Mouse (Mus musculus) embryonic facial prominence, embryonic 13.5 days (tissue): ENCODE results near the gene Ccdc116. TPM values are rescaled to one million over a fixed set of nuclear protein-coding genes. Genes with fewer than 3 reads are reported as not detected.

Source experiments
- ATAC-seq: fragments of 200-750 bp; cut with Nextera tagmentation; 2 replicates; pipeline ENCODE4 v1.8.0; 2017; ENCODE audit warnings: low read depth; ENCODE audit not compliant: insufficient number of reproducible peaks, insufficient read depth, low FRiP score, low TSS enrichment
- H3K27ac ChIP-seq: fragments of 300-500 bp; sonication (generic); 2 replicates; pipeline ENCODE4 v1.5.1; 2015; ENCODE audit warnings: moderate library complexity, mild to moderate bottlenecking, inconsistent platforms
- H3K27me3 ChIP-seq: fragments of 300-500 bp; sonication (generic); 2 replicates; pipeline ENCODE4 v1.6.1; 2015; ENCODE audit warnings: mild to moderate bottlenecking, inconsistent platforms
- H3K36me3 ChIP-seq: fragments of 300-500 bp; sonication (generic); 2 replicates; pipeline ENCODE4 v1.6.1; 2015; ENCODE audit warnings: mild to moderate bottlenecking, inconsistent platforms
- H3K4me1 ChIP-seq: fragments of 300-500 bp; sonication (generic); 2 replicates; pipeline ENCODE4 v1.6.1; 2015; ENCODE audit warnings: inconsistent platforms
- H3K4me2 ChIP-seq: fragments of 300-500 bp; sonication (generic); 2 replicates; pipeline ENCODE4 v1.6.1; 2015; ENCODE audit warnings: moderate library complexity, mild to moderate bottlenecking, inconsistent platforms
- H3K4me3 ChIP-seq: fragments of 300-500 bp; sonication (generic); 2 replicates; pipeline ENCODE4 v1.5.1; 2015; ENCODE audit warnings: mild to moderate bottlenecking, inconsistent platforms
- H3K9ac ChIP-seq: fragments of 300-500 bp; sonication (generic); 2 replicates; pipeline ENCODE4 v1.6.1; 2015; ENCODE audit warnings: mild to moderate bottlenecking, inconsistent platforms
- H3K9me3 ChIP-seq: fragments of 300-500 bp; sonication (generic); 2 replicates; pipeline ENCODE4 v1.6.1; 2016; ENCODE audit warnings: inconsistent platforms
- WGBS: fragments of 180-500 bp; shearing (Covaris S2); methylation state at CpG from one replicate; pipeline ENCODE4 v1.1.7; 2015; ENCODE audit warnings: mixed read lengths; 5-methylcytosine and 5-hydroxymethylcytosine counted together
- microRNA counts: library from miRNA; unstranded; fragments of <30 nt; microRNA quantifications from one replicate; lab custom pipeline; 2016
- microRNA-seq: library from miRNA; unstranded; fragments of <30 nt; microRNA quantifications from one replicate; pipeline ENCODE4, GENCODE M21; 2016
- polyA plus RNA-seq: library from polyadenylated mRNA; unstranded; fragments of >200 nt; fragmentation: Nextera tagmentation; extraction: Ambion mirVana; gene quantifications from 2 replicates; pipeline ENCODE4 v1.2.1, GENCODE M21; 2015

The Ccdc116 gene
- polyA plus RNA-seq, 1 experiment from 2014 or later = 0.98 TPM

DNA sequence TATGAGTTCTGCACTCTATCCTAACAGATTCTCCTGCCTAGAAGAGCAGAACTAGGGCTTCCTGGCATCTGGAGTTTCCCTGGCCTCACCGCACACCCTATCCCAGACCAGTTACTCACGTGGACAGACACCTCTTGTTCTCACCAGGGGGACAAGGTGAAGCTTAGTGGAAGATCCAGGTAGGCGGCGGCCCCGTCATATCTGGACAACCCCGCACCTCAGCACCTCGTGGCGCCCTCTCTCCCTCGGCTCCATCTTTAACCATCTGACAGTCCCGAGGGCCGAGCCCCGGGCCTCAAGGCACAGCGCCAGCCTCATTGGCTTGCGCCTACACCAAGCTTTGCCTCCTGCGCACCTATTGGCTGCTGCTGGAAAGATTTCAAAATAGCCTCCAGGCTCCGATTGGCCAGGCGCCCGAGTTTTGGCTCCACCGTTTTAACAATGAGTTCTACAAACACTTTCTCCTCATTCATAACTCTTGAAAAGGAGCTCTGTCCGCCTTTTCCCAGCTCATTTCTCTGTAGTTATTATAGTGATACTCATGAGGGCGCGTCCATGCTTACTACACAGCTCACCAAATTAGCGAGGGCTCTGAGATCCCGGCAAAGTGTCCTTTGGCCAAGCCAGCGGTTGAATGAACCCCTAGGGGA lies 22.0 kb downstream of the Ccdc116 start, which contains the start of gene 2610318N02Rik:
2610318N02Rik (minus strand) TSS at position 297 of the 650 bp plus-strand sequence.
- no peaks in the 10 kb centered on the region for H3K9me3 ChIP-seq
- H3K4me2 ChIP-seq = peak within 1 kb of the TSS; percentile 78
- ATAC-seq = peak; percentile 81
- peak within 1 kb of the TSS; percentile 73 for H3K27ac ChIP-seq
- peaks cover 31% of the 10 kb centered on the region for H3K36me3 ChIP-seq
- 0% methylated on average over 25 of the region's 25 CpGs for WGBS
- H3K9ac ChIP-seq = peak within 1 kb of the TSS; percentile 78
- H3K4me1 ChIP-seq = peaks cover 39% of the 10 kb centered on the region
- no peaks in the 10 kb centered on the region for H3K27me3 ChIP-seq
- peak within 1 kb of the TSS; percentile 56 for H3K4me3 ChIP-seq

DNA sequence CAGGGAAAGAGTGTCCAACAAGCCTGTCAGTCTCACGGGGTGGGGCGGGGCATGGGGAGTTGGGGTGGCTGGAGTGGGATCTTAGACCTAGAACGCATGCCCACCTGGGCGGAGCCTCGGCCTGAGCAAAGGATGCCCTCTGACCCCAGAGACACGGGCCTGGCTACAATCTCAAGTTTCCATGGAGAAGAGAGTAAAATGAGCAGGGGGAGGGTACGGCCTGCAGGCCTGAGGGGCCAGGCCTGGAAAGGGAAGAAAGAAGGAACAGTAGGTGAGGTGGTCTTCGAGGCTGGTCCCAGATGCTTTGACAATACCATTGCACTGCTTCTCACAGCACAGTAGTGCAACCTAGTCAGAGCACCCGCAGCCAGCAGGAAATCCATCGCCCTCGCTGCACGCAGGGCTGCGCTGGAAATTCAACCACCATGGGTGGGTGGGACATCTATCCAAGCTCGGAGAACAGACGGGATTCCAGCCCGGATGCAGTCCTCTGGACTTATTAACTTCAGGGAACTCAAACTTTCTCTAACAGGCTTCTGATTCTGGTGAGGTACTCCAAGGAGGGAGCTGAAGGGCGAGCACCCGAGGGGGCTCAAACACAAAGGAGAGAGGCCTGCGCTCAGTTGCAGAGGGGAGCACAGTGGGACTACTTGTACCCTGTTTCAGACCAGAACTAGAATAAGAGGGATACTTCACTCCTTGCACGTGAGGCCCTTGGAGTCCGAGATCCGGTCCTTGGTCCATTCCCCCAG lies 22.7 kb downstream of the Ccdc116 start:
- WGBS = 3% methylated on average over 22 of the region's 22 CpGs
- Histone ChIP-seq H3K27ac (peak overlapping the region; percentile 68), H3K4me3 (peak overlapping the region; percentile 56), H3K4me1 (peaks cover 39% of the 10 kb centered on the region), H3K9me3 (no peaks in the 10 kb centered on the region), H3K9ac (peak overlapping the region; percentile 78), H3K4me2 (peak overlapping the region; percentile 78), H3K36me3 (peaks cover 37% of the 10 kb centered on the region), H3K27me3 (no peaks in the 10 kb centered on the region)
- ATAC-seq = peak; percentile 33; the same call in 1 of the 2 replicates

DNA sequence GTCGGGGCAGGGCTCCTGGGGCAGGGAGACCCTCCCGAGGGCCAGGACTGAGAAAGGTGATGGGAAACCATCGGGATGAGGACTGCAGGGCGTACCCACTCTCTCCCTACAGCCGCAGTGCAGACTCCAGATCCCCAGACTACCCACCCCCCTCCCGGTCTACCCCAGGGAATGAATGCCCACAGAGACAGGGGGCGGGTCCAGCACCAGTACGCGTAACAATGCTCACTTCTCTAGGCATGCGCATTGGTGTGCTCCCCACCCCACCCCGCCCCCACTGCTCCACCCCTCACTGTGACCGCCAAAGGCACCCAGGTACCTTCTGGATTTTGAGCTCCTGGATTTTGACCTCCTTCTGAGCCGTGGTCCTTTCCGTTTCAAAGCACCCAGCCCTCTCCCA lies 25.5 kb downstream of the Ccdc116 start:
- Histone ChIP-seq H3K36me3 (peaks cover 54% of the 10 kb centered on the region), H3K27ac (no peak overlapping the region), H3K4me3 (no peak overlapping the region), H3K4me2 (no peak overlapping the region), H3K27me3 (no peaks in the 10 kb centered on the region), H3K9ac (no peak overlapping the region), H3K4me1 (peaks cover 39% of the 10 kb centered on the region), H3K9me3 (no peaks in the 10 kb centered on the region)
- ATAC-seq = no peak
- WGBS = 61% methylated on average over 14 of the region's 14 CpGs

DNA sequence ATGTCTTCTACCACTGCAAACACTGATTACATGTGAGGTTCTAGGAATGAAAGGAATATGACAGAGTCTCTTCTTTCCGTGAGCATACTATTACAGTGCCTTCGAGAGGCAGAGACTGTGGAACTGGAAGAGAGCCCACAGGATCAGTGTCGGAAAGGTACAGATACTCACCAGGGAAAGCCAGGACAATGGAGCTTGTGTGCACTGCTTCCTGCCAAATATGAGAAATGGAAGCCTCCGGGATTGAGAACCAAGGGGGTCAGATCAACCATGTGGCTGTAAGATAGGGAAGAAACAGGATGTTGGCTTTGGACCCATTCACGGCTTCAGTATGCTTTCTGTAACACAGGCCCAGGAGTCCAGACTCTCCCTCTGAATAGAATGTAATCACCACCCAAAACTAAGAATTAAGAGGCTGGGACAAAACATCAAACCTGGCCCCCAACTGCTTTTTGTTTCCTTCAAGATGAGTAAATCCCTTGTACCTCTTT lies 29.7 kb downstream of the Ccdc116 start:
- no peak overlapping the region for H3K4me3 ChIP-seq
- H3K27me3 ChIP-seq = no peaks in the 10 kb centered on the region
- no peak overlapping the region for H3K4me2 ChIP-seq
- H3K9ac ChIP-seq = no peak overlapping the region
- H3K36me3 ChIP-seq = peaks cover 80% of the 10 kb centered on the region
- ATAC-seq = no peak
- H3K27ac ChIP-seq = no peak overlapping the region
- H3K9me3 ChIP-seq = no peaks in the 10 kb centered on the region
- peaks cover 5% of the 10 kb centered on the region; the same call in 1 of the 2 replicates for H3K4me1 ChIP-seq
- WGBS = 83% methylated on average over 5 of the region's 5 CpGs

DNA sequence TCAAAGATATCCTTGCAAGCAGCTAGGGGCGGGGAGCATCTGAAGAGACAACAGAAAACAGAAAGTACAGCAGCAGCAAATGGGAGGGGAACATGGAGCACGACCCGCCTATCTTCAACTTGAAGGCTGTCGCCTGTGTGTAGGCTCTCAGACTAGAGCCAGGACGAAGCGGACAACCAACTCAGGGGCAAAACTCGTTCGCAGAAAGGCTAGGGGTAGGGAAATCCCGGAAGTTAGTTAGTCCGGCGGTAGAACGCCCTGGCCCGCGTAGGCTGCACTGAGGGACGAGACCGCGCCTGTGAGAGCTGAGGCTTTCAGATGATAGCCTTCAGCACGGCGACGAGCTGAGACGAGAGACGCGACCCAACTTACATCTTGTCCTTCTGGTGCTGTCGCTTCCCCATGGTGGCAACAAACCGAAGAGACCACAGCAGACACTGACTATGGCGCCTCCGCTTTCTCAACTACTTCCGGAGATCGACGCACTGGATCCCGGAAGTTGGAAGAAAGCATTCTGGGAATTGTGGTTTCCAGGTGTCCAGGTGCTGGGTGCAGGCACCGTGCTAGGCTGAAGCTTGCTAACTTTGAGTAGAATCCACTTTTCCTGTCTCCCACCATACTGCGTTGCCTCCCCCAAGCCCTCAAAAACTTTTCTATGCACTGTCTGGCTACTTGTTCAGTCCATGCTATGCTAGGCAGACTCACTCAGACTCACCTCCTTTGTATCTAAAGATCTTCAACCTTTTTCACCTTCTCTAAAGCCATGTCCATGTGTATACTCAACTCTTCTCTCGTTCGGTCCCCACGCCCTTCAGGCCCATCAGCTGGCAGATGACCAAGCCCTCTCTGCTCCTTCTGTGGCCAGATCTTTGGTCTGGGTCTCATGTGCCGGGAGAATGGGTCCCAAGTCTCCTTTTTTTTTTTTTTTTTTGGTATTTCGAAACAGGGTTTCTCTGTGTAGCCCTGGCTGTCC lies 36.0 kb downstream of the Ccdc116 start, which contains the start of gene Ppil2:
Ppil2 (minus strand) TSS at position 487 of the 973 bp plus-strand sequence.
- Histone ChIP-seq H3K27me3 (no peaks in the 10 kb centered on the region), H3K9me3 (no peaks in the 10 kb centered on the region), H3K36me3 (peaks cover 54% of the 10 kb centered on the region), H3K4me3 (peak within 1 kb of the TSS; percentile 78), H3K4me2 (peak within 1 kb of the TSS; percentile 67), H3K4me1 (peaks cover 10% of the 10 kb centered on the region), H3K9ac (peak within 1 kb of the TSS; percentile 84), H3K27ac (peak within 1 kb of the TSS; percentile 78)
- WGBS = 9% methylated on average over 38 of the region's 38 CpGs
- ATAC-seq = peak; percentile 58

DNA sequence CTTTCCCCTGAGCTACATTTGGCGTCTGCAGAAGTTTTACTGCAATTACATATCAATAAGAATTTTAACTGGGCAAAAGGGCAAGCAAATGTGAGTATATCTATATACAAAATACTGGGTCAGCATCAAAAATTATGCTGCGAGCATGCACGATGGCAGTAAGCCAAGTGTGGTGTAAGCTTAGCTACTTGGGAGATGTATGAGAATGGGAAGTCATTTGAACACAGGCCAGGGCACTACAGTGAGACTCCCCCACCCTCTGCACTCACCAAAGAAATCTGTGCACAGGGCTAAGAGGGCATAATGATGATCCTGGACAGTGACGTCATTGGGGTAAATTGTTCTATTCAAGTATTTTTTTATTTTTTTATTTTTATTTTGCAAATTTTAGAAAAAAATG lies 42.4 kb downstream of the Ccdc116 start:
- H3K4me3 ChIP-seq = no peak overlapping the region
- no peak overlapping the region for H3K9ac ChIP-seq
- H3K9me3 ChIP-seq = no peaks in the 10 kb centered on the region
- no peak overlapping the region for H3K27ac ChIP-seq
- peaks cover 18% of the 10 kb centered on the region for H3K4me1 ChIP-seq
- ATAC-seq = no peak
- 83% methylated on average over 4 of the region's 4 CpGs for WGBS
- no peaks in the 10 kb centered on the region for H3K27me3 ChIP-seq
- H3K36me3 ChIP-seq = peaks cover 86% of the 10 kb centered on the region
- no peak overlapping the region for H3K4me2 ChIP-seq

DNA sequence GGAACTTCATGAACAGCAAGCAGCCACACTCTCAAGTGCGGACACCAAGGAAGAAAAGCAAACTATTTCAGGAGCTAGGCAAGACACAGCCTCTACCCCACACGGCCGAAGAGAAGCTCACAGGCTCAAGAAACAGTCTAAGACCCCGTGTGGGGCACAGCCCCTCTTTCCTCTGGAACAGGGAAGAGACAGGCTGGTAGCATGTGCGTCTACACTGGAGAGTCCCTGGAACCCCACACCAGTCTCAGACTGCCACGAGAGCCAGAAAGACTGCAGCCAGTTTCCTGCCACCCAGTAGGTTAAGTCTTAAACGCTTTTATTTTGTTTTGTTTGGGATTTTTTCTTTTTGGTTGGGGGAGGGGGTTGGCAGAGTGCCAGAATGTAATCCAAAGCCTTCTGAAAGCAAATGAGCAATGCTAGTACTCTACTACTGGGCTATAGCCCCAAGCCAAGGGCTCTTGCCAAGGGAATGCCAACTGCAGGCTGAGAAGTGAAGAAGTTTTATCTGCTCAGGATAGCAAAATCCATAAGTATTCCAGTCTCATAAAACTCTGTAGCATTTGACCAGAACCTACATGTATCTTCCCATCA lies 44.3 kb downstream of the Ccdc116 start:
- H3K4me2 ChIP-seq = no peak overlapping the region
- no peak for ATAC-seq
- 57% methylated on average over 7 of the region's 7 CpGs for WGBS
- no peaks in the 10 kb centered on the region for H3K9me3 ChIP-seq
- no peak overlapping the region for H3K9ac ChIP-seq
- H3K27me3 ChIP-seq = no peaks in the 10 kb centered on the region
- peaks cover 93% of the 10 kb centered on the region for H3K36me3 ChIP-seq
- H3K27ac ChIP-seq = no peak overlapping the region
- H3K4me3 ChIP-seq = no peak overlapping the region
- H3K4me1 ChIP-seq = peaks cover 16% of the 10 kb centered on the region

DNA sequence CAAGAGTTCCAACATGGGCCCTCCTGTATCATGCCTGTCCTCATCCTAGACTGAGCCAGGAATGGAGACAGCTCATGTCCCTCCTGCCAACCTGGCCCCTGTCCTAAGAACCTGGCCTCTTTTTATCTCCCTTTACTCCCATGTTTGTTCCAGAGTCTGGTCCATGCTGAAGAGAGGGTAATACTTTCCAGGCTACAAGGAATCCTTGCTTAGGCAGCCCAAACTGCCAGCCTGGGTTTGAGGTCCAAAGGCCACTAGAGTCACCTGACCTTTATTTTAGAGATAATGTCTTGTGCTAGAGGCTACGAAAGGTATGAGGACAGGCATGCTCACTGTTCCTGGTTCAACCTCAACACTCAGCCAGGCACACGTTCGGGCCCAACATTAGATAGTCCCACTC lies 50.1 kb downstream of the Ccdc116 start:
- WGBS = 96% methylated on average over 3 of the region's 3 CpGs
- H3K36me3 ChIP-seq = peaks cover 99% of the 10 kb centered on the region
- no peaks in the 10 kb centered on the region for H3K27me3 ChIP-seq
- no peaks in the 10 kb centered on the region for H3K4me1 ChIP-seq
- no peak overlapping the region for H3K4me2 ChIP-seq
- H3K9me3 ChIP-seq = no peaks in the 10 kb centered on the region
- H3K27ac ChIP-seq = no peak overlapping the region
- no peak overlapping the region for H3K4me3 ChIP-seq
- no peak overlapping the region for H3K9ac ChIP-seq
- ATAC-seq = no peak

MicroRNAs encoded within 50 kb of the gene (microRNA counts, 519-probe panel; counts per million panel counts)
- microRNA mmu-miR-130b (lab: Ali Mortazavi, UCI) = 4,569 counts per million, percentile 92 among the panel's probes with 10 or more counts
- 2,908 counts per million, percentile 68 among the panel's probes with 10 or more counts for microRNA mmu-miR-301b (lab: Ali Mortazavi, UCI)

Small RNA genes within 50 kb of the gene (microRNA-seq; reads per million reads assigned to microRNA genes)
- gene Mir130b (7,784 reads per million, percentile 94 among the genes with 10 or more reads in this experiment), gene Mir301b (104 reads per million, percentile 54 among the genes with 10 or more reads in this experiment)

Other genes starting within 250 kb of the Ccdc116 start
- 136 and 149 TPM in 2 replicates for gene Mapk1, start 163.8 kb downstream of the Ccdc116 start, polyA plus RNA-seq
- gene Ypel1, start 77.5 kb downstream of the Ccdc116 start, polyA plus RNA-seq = 56.7 and 66.3 TPM in 2 replicates
- gene Ppil2, start 36.0 kb downstream of the Ccdc116 start, polyA plus RNA-seq = 159 and 161 TPM in 2 replicates
- 42.8 and 54.8 TPM in 2 replicates for gene 2610318N02Rik, start 22.1 kb downstream of the Ccdc116 start, polyA plus RNA-seq
- gene Sdf2l1, start 14.8 kb downstream of the Ccdc116 start, polyA plus RNA-seq = 60.1 and 65.3 TPM in 2 replicates
- 9.3 and 10.9 TPM in 2 replicates for gene Ydjc, start 2.6 kb downstream of the Ccdc116 start, polyA plus RNA-seq
- 348 TPM in 2 replicates for gene Ube2l3, start 55.4 kb upstream of the Ccdc116 start, polyA plus RNA-seq
- 0.35 and 0.43 TPM in 2 replicates for gene Rimbp3, start 61.4 kb upstream of the Ccdc116 start, polyA plus RNA-seq
- gene Hic2, start 86.3 kb upstream of the Ccdc116 start, polyA plus RNA-seq = 6.3 and 7.1 TPM in 2 replicates
- gene Tmem191c, start 128.8 kb upstream of the Ccdc116 start, polyA plus RNA-seq = 12.7 and 13.6 TPM in 2 replicates
- gene Serpind1, start 184.1 kb upstream of the Ccdc116 start, polyA plus RNA-seq = 0.45 and 2.2 TPM in 2 replicates